Mouse (Mus musculus) megakaryocyte progenitor cell, adult 5-6 weeks (primary cell): ENCODE results near the gene Odc1. TPM values are rescaled to one million over a fixed set of nuclear protein-coding genes. Genes with fewer than 3 reads are reported as not detected.
"Not testable (repeated sequence)": the region's sequence is repeated elsewhere in the genome, so short reads cannot be mapped to it uniquely, and the experiment has no call there.

Source experiments
- ATAC-seq: replicated peaks from 2 replicates; pipeline ENCODE4 v1.8.0; 2016; ENCODE audit warnings: mild to moderate bottlenecking, moderate TSS enrichment, inconsistent platforms; ENCODE audit not compliant: poor library complexity
- total RNA-seq, 2 experiments: library from RNA; stranded (forward) in 1 of 2; stranded (reverse) in 1 of 2; fragments of 157-497, 149-512 nt in 1 of 2; fragments of 200-1000 nt in 1 of 2; gene quantifications; 2 replicates each; pipeline versions ENCODE4 v1.2.3 to v1.2.4; 2015 to 2017

Odc1 gene
- total RNA-seq, 2 experiments from 2014 or later, result 241 to 410 TPM

DNA sequence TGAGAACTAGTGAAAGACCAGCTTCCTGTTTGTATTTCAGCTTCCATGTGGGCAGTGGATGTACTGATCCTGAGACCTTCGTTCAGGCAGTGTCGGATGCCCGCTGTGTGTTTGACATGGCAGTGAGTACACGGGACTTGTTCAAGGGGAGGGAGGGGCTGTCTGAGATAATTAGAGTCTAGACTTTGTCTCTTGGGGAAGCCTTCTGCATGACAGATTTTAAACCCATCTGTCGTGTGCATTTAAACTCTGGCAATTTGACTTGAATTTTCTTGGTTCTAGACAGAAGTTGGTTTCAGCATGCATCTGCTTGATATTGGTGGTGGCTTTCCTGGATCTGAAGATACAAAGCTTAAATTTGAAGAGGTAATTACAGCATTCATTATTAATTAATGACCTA lies 3.9 kb downstream of the Odc1 start:
- ATAC-seq, result no peak

- ATAC-seq, result not testable (repeated sequence)
Measured at GRCm38 (mm10) chr12:17549421-17549820, 4.8 kb downstream of the Odc1 start.

DNA sequence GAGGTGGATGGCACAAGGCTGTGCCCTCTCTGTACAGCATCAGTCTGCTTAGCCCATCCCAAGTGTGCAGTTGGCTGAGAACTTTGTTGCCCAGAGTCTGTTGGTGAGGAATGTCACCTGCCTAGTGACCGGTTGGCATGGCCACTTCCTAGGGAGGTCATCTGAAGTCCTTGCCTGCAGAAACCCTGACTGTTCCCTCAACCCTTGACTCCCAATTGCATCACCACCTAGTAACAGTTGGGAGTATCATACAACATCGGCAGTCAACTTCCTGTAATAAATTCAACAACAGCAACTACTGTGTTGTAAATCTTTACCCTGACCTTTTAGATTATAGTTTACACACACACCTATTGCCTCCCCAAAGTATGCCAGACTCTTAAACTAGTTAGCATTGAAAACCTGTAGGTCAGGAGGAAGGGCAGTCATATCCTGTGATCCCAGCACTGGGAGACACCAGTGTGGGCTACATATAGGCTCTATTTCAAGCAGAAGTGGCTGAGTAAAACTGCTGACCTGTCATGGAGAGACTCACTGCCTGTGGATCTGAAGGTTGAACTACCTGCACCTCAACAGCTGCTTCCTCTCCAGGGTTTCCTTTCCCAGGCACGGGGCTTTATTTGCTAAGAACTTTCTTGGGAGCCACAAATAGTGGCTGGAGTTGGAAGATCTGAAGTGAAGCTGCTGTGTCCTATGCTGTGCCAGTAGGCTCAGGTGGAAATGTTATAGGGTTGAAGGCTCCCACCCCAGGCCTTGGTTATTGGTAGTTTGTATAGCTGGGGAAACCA lies 6.8 kb downstream of the Odc1 start:
- ATAC-seq, result no peak

- ATAC-seq, result no peak
Measured at GRCm38 (mm10) chr12:17552420-17552819, 7.8 kb downstream of the Odc1 start.

DNA sequence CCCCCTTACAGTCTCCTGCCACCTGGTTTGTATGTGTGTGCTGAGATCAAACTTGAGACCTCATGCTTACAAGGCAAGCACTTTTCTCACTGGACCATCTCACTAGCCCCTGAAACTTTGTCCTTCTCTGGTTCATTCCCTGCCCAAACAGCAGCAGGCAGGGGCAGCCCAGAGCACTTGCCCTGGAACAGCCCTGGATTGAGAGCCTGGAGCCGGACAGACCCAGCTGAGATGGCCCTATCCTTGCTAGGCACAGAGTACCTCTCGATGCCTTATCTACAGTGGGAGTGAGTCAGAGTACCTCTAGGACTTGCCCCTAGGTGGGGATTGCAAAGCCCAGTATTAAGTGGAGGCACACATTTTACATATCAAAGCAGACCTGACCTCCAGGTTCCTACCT lies 8.4 kb downstream of the Odc1 start:
- no peak for ATAC-seq

- ATAC-seq, result no peak
Measured at GRCm38 (mm10) chr12:17553627-17554026, 9.0 kb downstream of the Odc1 start.

- peak; percentile 73 for ATAC-seq
Measured at GRCm38 (mm10) chr12:17554200-17554951, 9.8 kb downstream of the Odc1 start.

DNA sequence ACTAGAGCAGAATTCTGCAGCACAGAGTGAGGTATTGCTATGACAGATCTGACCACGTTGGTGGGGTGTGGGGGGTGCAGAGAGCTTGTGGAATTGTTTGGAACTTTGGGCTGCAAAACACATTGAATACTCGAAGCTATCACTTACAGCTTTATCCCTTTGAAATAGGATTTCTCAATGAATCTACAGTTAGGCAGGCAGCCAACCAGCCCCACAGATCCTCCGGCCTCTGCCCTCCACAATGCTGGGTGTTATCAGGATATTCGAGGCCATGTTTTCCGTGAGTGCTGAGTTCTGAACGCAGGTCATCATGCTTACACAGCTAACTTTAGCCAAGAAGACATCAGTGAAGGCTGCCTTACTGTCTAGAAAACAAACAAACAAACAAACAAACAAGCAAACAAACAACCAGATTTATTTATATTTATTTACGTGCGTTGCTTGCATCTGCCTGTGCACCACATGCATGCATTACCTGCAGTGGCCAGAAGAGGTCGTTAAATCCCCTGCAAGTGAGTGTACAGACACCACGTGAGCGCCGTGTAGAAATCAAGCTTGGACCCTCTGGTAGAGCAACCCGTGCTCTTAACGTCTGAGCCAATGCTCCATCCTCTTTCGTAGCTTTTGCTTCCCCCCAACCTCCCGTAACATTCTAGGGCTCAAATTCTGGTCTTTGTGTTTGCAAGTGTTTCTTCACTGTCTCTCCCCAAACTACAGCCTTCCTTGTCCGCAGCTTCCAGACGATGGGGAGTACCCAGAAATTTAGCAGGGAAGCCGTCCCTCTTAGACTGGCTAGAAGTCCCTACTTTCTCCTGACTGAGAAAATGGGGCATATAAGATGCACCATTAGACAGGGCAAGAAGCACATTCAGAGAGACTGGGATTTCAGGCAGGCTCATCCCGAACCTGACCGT lies 12.1 kb downstream of the Odc1 start:
- ATAC-seq, result peak; percentile 78

DNA sequence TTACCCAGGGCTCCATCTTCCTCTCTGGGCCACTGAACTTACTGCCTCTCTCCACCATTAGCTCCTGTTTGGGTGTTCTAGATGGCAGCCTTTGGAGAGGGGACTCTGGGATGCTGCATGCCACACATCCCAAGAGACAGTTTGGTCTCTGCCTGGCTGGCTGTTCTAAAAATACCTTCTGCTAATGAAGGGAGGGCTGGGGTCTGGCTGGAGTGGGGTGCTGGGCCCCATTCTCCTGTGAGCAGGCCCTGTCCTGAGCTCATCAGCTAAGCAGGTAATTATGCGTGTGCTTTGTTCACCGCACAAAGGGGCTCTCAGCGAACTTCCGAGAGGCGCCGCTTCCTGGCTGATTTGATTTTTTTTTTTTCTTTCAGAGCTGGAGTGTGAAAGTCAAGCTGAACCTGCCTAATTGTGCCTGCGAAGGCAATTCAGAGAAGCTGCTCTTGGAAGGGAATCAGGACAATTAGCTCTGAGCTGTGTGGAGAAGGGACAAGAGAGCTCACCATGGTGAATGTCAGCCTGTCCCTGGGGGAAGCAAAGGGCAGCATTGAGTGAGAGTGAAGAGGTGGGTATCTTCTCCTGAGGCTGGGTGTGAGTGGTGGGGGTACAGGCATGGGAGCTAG lies 12.9 kb downstream of the Odc1 start:
- no peak for ATAC-seq

GRCm38 (mm10) chr12:17557967-17558345 lies 13.4 kb downstream of the Odc1 start:
- no peak for ATAC-seq

GRCm38 (mm10) chr12:17562396-17562795 lies 17.8 kb downstream of the Odc1 start:
- no peak for ATAC-seq

DNA sequence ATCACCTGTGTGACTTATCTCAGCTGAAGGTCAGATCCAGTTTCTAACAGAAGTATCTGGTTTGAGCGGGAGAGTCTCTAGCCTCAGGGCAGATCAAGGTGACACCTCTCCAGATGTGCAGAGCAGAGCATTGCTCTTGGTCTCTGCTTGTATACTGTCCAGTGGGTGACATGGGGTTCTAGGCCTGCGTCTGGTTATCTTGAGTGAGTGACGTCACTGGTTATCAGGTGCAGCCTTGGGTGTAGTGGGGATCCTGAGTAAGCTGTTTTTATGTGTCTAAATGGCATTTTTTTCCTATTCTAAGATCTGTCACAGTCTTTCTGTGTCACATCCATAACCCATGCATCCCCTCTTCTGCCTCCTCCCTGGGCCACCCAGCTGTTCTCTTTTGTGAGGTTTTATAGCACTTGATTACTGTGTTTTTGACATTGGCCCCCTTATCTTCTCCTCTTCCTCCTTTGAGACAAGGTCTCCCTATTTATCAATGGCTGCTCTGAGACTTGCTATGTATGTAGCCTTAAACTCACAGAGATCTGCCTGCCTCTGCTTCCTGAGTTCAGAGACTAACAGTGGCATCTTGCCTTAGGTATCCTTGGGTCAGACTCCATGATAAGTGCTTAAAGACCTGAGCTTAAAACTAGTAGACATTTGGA lies 20.9 kb downstream of the Odc1 start:
- no peak for ATAC-seq

GRCm38 (mm10) chr12:17566046-17566408 lies 21.4 kb downstream of the Odc1 start:
- no peak for ATAC-seq

GRCm38 (mm10) chr12:17568564-17568963 lies 24.0 kb downstream of the Odc1 start:
- ATAC-seq, result 0 out of 2 replicates have a peak, but pooled peaks have one; percentile 23

GRCm38 (mm10) chr12:17574591-17574990 lies 30.0 kb downstream of the Odc1 start:
- ATAC-seq, result no peak

GRCm38 (mm10) chr12:17575156-17575910 lies 30.7 kb downstream of the Odc1 start:
- ATAC-seq, result no peak

GRCm38 (mm10) chr12:17576041-17576440 lies 31.4 kb downstream of the Odc1 start:
- no peak for ATAC-seq

DNA sequence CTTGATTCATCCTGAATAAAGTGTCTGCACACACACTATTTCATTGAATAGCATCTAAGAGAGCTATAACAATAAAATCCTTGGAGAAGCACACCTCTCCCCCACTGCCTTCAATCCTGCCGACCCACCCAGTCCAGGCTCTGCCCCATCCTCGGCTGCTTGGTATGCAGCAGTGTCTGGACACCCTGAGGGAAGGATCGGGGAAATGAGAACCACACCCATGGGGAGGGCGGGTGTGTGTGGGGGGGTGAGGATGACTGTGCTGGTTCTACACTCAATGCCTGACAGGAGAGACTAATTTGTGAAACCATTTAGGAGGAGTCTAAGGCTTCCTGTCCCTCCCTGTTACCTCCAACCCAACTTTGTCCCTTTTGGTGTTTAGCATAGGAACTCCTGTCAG lies 34.0 kb downstream of the Odc1 start:
- peak; percentile 65 for ATAC-seq

DNA sequence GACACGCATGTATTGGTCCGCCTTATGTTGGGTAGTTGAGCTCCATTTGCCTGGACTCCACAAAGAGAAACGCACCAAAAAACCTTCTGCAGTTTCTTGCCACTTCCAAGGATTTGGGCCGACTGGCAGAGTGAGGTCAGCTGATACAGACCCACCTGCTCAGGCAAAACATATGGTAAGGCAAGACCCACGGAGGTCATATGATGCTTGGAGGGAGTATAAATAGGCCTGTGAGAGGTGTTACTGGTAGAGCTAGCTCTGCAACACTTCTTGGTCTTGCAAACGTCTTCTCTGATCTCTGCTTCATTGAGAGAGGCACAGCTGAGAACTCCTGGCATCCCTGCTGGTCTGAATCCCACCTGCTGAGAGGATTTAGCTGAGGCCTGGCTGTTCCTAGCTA lies 36.4 kb downstream of the Odc1 start:
- no peak for ATAC-seq

DNA sequence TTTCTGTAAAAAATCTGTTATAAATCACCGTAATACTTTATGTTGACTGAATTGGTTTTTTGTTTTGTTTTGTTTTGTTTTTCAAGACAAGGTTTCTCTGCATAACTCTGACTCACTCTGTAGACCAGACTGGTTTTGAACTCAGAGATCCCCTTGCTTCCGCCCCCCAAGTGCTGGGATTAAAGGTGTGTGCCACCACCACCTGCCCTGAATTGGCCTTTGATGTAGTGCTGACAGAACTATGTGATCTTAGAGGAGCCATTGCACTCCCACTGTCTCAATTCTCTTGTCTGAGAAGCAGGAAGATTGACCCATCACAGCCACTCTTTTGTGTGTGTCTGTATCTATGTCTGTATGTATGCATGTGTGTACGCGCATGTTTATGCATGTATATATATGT lies 37.8 kb downstream of the Odc1 start:
- no peak for ATAC-seq
